Mouse (Mus musculus): ENCODE measurements around the gene Uba52. TPM values are rescaled to one million over a fixed set of nuclear protein-coding genes. Genes with fewer than 3 reads are reported as not detected.
"Not testable (repeated sequence)": the region's sequence is repeated elsewhere in the genome, so short reads cannot be mapped to it uniquely, and the experiment has no call there.

Uba52 gene
- total RNA-seq, 2 experiments from 2014 or later = 1,469 to 1,509 TPM

DNA sequence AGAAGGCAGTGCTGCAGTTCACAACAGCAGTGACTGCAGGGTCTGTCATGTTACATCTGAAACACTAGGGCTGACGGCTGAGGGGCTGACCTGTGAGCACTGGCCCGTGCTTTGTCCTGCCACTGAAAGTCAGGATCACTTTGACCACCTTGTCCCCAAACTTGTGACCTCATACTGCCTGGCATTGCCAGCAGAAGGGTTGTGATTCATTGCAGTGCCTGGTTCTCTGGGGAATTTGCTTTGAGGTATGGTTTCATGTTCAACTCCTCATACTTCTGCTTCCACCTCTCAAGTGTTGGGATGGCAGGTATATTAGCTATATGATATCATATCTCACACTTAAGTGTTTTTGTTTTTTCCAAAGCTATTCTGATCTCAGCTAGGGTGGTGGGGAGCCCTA, 25.1 kb upstream of the Uba52 start:
- intact Hi-C loops (cut with DNase I) = no loop called here

DNA sequence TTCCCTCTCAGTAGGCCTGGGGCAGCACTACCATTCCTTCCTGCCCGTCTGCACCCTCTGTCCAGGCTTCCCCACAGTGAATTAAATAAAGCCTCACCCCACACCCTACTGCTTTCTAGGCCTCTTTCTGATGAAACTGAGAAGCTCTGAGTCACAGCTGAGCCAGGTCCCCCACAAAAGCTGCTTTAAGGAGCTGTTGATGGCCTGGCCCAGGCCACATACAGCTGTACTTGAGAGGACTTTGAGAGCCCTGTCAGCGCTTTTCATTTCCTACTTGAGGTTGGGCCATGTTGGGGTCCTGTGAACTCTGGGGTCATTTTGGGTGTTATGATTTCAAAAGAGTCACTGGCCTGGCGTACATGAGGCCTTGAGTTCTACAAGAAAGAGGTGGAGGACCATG, 24.6 kb upstream of the Uba52 start:
- intact Hi-C loops (cut with DNase I) = no loop called here
- no peak for DNase-seq

More for the DNA sequence above, 25.1 kb upstream of the Uba52 start:
- no peak for DNase-seq

DNA sequence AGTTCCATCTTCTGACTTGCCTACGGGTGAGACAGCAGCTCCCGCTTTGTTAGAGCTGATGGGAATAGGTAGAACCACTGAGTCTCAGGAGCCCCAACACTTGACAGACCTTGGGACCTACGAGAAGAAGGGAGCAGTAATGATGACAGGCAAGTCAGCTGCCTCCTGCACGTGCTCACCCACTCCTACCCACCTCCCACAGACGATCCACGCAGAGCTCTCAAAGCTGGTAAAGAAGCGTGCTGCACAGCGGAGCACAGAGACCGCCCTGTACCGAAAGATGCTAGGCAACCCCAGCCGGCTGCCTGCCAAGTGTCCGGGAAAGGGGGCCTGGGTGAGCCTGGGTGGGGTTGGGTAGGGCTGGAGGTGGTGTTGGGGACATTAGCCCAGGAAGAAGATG, 23.7 kb upstream of the Uba52 start:
- intact Hi-C loops (cut with DNase I) = no loop called here
- no peak for DNase-seq

DNA sequence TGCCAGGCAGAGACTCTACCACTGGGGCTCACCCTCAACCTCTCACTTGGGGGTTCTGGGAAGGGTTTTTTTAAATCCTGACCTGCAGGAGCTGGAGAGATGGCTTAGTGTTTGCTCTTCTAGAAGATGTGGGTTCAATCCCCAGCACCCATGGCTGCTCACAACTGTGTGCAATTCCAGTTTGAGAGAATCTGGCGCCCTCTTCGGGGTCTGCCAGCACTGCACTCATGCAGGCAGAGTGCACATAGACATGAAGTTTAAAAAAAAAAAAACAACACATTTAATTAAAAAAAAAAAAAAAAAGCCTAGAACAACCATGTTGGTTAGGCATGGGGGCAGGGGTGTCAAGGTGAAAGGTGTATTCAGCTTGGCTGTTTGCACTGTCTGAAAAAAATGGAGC, 19.7 kb upstream of the Uba52 start:
- intact Hi-C loops (cut with DNase I) = no loop called here
- DNase-seq = no peak

DNA sequence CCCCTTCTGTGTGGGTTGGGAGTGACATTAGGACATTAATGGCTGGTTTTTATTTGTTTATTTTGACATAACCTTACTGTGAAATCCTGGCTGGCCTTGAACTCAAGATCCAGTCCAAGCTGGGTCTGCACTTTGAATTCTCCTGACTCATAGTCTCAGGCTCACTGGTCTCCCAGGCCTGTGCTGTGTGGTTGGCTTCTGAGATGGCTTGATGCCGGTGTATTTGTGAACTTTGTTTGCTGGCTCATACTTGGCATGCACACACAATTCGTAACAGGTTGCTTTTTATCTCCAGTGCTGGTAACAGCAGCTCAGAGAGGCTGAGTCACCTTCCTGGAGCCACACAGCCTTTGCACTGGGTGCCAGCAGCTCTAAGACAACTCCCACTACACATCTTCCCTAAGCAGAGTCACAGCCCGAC, 19.1 kb upstream of the Uba52 start:
- intact Hi-C loops (cut with DNase I) = no loop called here
- no peak for DNase-seq

DNA sequence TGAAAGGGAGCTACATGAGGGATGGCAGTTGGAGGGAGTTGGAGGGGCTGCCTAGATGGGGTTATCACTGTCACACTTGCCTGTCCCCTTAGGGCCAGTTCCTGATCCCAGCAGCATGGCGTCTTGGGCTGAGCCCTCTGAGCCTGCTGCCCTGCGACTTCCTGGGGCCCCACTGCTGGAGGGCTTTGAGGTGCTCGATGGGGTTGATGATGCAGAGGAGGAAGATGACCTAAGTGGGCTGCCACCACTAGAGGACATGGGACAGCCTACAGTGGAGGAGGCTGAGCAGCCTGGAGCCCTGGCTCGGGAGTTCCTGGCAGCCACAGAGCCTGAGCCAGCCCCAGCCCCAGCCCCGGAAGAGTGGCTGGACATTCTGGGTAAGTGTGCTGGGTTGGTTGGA, 18.7 kb upstream of the Uba52 start:
- intact Hi-C loops (cut with DNase I) = no loop called here
- DNase-seq = no peak

DNA sequence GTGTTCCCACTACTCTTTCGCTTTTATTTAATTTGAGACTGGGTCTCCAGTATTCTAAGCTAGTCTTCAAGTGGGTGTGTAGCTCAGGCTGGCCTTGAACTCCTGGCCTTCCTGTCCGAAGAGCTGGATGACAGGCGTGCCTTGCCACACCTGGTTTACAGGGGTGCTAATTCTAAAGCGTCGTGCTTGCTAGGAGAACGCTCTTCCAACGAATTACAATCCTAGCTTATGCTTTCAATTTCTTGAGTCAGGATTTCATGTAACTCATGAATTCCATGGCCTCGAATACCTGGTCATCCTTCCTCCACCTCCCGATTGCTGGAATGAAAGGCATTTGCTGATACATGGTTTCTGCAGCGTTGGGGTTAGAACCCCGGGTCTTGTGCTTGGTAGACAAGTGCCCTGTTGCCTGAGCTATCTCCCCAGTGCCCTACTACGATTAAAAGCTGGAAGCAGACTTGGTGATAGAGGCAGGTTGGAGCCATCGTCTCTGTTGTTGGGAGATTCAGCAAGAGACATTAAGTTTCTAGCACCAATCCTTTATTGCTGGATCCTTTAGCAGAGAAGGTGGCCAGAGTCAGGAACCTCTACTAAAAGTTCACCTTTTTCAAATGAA, 17.7 kb upstream of the Uba52 start:
- no peak for DNase-seq
- intact Hi-C loops (cut with DNase I) = no loop called here

DNA sequence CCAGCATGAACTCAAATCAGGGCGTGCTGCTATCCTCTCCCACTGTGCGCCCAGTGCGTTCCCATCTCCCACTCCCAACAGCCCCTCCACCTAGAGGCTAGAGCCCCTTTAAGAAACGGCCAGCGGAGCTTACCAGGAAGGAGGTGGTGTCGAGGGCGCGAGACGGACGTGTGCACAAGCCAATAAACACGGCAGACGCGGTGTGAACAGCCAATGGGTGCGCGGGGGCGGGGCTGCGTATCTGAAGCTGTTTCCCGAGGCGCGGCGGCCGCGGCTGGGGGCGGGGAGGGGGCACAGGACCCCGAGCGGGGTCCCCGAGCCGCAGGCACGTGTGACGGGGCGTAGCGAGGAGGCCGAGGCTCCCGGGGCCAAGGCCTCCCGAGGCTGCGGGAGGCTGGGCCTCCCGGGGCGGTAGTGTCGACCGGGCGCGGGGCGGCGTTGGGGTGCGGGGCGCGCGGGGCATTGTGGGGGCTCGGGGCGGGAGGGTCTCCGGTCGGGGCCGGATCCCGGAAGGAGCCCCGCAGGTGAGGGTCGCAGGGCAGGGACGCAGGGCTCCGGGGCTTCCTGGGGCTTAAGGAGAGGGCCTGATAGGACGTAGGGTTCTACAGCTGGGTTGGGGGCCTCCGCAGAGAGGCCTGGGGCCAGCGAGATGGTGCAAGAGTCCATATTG, 17.0 kb upstream of the Uba52 start, which contains the start of the genes Fkbp8 and Kxd1:
Gene Fkbp8 (plus strand): TSS at position 213 of the 670 bp plus-strand sequence.
Gene Kxd1 (minus strand): TSS at position 445 of the 670 bp plus-strand sequence.
- intact Hi-C loops (cut with DNase I) = no loop called here

DNA sequence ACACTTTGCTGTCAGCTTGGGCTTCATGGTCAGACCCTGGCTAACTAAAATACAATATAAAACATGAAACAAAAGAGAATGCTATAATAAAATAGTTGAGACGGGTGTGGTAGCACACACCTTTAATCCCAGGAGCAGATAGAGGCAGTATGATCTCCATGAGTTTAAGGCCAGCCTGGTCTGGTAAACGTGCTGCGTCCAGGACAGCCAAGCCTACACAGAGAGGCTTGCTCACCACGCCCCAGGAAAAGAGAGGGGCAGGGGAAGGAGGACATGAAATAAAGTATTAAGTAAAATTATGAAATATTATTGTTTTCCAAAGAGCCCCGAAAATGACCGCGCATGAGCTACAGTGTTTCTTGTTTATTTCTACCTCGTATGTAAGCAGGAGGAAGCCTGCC, 16.5 kb upstream of the Uba52 start:
- intact Hi-C loops (cut with DNase I) = no loop called here
- no peak for DNase-seq

More for the DNA sequence above, 17.0 kb upstream of the Uba52 start, which contains the start of the genes Fkbp8 and Kxd1:
- peak; percentile 99 to 100 for DNase-seq

DNA sequence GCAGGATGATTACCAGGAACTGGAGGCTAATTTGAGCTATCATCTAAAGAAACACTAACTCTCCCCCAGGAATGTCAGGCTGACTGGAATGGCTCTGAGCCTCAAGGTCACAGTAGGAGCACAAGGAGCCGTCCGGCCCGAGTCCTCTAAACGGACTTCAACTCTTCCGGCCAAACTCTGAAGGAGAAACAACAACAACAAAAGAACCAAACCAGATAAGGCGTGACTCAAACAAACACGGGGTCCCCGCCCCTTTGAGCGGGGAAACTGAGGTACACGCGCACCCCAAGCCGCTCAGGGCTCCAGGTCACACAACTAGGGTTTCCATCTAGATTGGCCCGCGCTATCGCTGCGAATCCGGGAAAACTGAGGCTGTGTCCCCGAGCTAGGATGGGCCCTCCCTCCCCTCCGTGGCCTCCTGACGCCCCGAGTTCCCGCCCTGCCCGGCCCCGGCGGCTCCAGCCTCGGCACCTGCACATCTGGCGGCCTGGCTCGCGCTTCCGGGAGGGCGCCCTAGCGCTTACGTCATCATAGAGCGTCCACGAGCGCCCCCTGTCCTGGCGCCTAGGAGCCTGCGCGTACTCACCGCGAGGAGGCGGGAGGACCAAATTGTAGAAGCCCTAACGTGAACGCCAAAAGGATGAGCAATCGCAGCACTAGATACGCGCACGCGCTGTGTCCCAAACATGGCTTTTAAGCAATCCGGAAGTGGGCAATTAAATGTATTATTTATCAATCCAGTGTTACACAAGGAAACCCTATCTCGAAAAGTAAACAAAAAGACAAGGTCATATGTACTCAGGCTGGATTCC, 12.2 kb upstream of the Uba52 start:
- intact Hi-C loops (cut with DNase I) = loop anchor here (1.0 kb wide), 1 partner anchor 12 kb away; the partner anchor contains the start of gene Uba52

DNA sequence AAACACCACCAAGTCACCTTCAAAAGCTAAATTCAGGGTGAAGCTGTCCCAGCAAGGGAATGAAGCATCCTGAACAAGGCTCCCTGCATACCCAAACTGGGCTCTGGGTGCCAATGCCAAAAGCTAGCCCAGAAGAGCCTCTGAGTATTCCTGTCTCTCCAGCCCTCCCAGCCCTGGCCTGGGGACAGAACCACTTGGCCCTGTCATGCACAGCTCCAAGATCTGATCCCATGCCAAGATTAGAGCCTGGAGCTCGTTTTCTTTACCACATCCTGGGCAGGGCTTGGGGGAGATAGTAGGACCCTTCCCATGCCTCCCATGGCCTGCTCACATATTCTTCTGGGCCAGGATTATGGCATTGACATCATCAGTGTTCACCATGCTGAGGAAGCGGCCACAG, 9.0 kb upstream of the Uba52 start:
- intact Hi-C loops (cut with DNase I) = no loop called here
- no peak for DNase-seq

More for the DNA sequence above, 12.2 kb upstream of the Uba52 start:
- DNase-seq = peak; percentile 94 to 96

DNA sequence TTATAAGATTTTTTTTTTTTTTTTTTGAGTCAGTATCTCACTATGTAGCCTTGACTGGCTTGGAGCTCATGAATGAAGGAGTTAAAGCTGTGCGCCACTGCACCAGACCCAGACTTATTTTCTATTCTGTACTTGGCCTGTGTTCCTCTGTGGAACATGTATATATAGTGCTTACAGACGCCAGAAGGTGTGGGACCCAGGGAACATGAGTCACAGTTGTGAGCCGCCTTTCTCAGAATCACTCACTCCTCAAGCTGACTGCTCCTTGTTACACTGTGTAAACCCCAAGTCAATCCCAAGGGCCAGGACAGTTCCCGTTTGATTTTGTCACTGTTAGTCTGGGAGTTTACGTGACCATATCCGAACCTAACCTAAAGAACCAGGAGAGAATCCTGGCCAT, 8.4 kb upstream of the Uba52 start:
- no peak for DNase-seq
- intact Hi-C loops (cut with DNase I) = no loop called here

DNA sequence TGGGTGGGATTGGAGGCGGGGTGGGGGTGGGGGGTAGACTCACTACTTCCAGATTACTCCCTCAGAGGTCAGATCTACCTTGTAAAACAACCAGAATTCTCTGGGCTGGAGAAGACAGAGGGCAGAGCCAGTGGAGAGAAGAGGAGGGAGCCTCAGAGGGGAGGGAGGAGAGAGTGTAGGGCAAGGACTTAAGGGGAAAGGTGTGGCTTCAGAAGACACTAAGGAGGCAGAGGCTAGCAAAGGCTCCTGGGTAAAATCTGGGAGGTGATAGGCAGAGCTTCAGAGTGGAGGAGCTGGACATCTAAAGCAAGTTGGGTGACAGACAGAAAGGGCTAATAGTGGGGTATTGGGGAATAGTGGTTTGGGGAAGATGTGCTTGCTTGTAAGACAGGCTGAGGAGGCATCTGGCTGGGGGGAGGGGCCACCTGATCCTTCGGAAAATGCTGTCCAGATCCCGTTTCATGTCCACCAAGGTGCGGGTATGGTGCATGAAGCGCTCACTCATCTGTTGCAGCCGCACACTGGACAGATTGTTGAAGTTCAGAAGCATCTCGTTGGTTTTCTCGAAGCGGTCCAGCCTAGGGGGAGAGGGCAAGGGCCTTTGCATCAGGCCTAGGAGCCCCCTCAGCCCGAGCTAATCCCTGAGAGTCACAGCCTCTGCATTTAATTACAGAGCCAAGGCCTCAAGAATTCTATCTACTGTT, 7.5 kb upstream of the Uba52 start:
- intact Hi-C loops (cut with DNase I) = no loop called here
- no peak for DNase-seq

DNA sequence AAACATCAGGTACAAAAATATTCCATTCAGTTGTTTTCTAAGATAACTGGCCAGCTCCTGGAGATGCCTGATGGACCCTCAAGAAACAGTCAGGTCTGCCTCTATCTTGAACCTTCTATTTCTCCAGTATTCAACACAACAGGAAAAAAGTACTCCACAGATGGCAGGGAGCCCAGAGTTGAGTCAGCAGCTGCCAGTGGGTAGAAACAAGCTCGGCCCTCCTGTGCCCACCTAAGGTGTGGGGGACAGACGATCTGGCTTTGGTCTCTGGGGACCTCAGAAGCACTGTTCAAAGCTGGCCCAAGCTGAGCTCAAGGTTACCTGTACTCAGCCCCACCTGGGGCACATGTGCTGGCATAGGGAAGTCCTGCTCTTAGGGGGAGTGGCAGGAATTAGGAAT, 2.8 kb upstream of the Uba52 start:
- DNase-seq = no peak
- intact Hi-C loops (cut with DNase I) = no loop called here

DNA sequence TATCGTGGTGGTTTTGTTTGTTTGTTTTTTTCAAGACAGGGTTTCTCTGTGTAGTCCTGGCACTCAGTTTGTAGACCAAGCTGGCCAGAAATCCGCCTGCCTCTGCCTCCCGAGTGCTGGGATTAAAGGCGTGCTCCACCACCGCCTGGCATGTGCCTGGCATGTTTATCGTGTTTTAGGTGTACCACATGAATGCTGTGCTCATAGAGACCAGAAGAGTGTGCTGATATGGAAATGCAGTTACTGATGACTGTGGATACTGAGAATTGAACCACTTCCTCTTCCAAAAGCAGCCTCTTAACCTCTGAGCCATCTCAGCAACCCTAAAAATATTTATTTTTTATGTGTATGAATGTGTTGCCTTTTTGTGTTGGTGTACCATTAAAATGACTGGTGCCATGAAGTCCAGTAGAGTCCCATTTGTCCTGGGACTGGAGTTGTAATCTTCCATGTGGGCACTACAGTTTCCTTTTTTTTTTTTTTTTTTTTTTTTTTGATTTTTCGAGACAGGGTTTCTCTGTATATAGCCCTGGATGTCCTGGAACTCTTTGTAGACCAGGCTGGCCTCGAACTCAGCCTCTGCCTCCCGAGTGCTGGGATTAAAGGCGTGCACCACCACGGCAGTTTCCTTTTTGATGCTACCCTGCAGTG, 1.8 kb upstream of the Uba52 start:
- no peak for DNase-seq
- intact Hi-C loops (cut with DNase I) = no loop called here

DNA sequence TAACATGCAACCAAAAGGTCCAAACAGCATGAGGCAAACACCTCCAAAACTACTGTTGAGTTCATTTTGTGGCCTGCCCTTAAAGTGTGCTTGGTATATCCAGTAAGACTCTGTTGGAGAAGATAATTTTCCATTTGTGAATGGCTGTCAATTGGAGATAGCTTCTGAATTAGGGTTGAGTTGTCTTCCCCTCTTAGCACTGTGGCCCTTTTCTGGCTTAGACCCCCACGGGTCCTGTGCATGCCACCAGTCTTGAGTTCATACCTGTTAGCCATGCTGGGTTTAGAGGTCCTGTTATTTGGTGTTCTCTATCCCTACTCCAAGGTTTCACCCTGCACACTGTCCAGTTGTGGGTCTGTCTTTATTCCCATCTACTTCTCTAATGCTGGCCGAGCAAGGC, 1.2 kb upstream of the Uba52 start:
- DNase-seq = no peak
- intact Hi-C loops (cut with DNase I) = loop anchor here (2.0 kb wide), 1 partner anchor 27 kb away; the partner anchor contains the start of gene Ell

DNA sequence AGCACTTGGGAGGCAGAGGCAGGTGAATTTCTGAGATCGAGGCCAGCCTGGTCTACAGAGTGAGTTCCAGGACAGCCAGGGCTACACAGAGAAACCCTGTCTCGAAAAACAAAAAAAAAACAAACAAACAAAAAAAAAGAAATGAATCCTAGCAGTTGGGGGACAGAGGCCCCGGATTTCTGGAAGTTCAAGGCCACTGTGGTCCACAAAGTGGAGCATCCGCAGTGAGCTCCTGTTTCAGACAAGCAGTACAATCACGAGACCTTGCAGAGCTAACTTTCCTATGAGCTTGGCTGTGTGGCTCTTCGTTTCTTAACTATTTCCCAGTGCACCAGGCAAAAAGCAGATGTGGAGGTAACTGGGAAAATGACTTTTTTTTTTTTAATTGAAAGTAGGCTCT, 573 bp upstream of the Uba52 start:
- intact Hi-C loops (cut with DNase I) = loop anchor here (2.0 kb wide), 1 partner anchor 28 kb away; the partner anchor contains the start of gene Ell
- not testable (repeated sequence) for DNase-seq

DNA sequence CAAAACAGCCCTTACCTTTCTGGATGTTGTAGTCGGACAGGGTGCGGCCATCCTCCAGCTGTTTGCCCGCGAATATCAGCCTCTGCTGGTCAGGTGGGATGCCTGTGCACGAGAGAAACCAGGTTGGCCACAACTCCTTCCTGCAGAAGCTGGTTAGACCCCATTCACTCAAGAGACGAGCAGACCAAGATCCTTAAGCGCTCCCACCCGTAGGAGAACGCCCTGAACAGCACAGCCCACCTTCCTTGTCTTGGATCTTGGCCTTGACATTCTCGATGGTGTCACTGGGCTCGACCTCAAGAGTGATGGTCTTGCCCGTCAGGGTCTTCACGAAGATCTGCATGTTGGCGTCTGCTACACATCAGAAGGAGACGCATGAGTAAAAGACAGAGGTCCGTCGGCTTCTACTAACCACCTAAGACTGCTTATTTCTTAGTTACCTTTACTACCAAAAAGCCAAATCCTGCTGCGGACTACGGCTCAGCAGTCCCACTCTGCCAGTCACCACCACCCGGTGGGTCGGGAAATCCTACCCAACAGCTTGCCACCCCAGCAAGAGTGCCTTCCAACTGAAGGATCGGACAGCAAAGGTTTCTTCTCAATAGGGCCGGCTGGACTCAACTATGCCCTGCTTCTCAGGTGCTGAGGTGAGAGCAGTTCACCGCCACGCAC, 1.2 kb downstream of the Uba52 start:
- intact Hi-C loops (cut with DNase I) = loop anchor here (5.0 kb wide), 1 partner anchor 78 kb away; no protein-coding TSS in a partner anchor
- DNase-seq = no peak

DNA sequence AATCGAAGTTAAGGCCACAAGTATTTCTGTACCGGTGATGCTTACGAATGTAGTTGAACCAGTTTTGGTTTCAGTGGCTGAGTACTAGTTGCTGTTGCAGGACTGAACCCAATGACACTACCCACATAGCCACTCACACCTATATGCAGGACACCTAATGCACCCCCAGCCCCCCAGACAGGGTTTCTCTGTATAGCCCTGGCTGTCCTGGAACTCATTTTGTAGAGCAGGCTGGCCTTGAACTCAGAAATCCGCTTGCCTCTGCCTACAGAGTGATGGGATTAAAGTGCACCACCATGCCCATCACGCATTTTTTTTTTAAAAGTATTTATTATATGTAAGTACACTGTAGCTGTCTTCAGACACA, 3.6 kb downstream of the Uba52 start:
- DNase-seq = no peak
- intact Hi-C loops (cut with DNase I) = loop anchor here (5.0 kb wide), 1 partner anchor 80 kb away; no protein-coding TSS in a partner anchor
